Mouse (Mus musculus) layer of hippocampus, adult 8-10 months (tissue): Measurements from ENCODE around the gene Irf9. TPM values are rescaled to one million over a fixed set of nuclear protein-coding genes. Genes with fewer than 3 reads are reported as not detected.

Experiments
- DNase-seq, 2 experiments: peaks; one replicate each; pipeline ENCODE4 v3.0.0; 2022; ENCODE audit warnings: low spot score in 2 of 2
- total RNA-seq, 4 experiments: library from RNA; stranded (reverse); gene quantifications; 2 replicates each; pipeline ENCODE4 v1.2.4; 2022

Irf9 gene
- total RNA-seq, 4 experiments from 2014 or later: 15.4 to 19.1 (median 17.9) TPM

DNA sequence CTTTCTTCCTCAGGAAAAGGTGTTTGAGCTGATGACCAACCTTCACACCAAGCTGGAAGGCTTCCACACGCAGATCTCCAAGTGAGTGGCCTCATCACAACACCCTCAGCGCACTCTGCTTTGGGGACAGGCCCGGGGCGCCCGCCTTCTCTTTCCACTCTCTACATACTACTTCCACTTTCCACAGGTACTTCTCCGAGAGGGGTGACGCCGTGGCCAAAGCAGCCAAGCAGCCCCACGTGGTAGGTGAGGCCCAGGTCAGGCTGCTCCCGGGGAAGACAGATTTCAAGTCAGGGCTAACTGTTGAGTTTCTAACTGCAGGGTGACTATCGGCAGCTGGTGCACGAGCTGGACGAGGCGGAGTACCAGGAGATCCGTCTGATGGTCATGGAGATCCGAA is 22.6 kb upstream of the Irf9 start:
- DNase-seq: no peak

DNA sequence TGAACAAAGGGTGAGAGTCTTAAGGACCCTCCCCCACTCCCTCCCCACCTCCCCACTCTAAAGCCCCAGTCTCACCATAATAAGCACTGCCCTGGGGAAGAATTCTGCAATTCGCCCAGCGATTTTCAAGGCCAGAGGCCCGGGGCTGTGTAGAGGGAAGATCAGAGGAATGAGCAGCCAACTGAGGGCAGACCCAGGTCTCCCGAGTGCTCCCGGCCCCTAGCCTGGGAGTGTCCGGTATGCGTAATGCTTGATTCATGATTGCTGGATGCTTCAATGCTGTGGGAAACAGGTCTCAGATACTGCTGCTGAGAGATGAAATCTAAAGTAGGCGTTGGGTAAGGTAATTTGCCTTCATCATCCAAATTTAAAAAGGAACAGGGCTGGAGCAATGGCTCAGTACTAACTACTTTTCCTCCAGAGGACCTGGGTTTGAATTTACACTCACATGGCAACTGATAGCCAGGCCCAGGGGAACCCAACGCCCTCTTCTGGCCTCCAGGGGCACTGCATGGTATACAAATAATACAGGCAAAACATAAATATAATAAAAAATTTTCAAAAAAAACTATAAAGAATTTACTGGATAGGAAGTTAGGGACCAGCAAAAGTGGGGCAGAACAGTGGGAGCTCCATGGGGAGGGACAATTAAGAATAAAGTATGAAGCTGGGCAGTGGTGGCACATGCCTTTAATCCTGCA is 21.2 kb upstream of the Irf9 start:
- no peak for DNase-seq

DNA sequence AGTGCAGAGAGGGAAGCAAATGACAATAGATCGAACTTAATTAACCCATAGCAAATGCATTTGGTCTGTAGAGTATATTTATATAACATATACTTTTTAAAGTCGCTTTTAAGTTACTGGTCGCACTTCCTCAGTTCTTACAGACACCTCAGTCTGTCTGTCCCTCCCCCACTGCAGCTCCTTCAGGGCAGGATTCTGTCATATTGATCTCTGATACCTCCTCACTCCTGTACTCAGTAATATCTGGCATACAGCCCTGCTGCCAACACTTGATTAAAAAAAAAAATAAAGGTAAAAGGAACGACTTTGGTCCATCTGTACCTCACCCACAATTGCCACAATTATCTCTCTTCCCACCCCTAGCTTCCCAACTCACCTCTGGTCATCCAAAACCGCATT is 19.1 kb upstream of the Irf9 start:
- DNase-seq: no peak

DNA sequence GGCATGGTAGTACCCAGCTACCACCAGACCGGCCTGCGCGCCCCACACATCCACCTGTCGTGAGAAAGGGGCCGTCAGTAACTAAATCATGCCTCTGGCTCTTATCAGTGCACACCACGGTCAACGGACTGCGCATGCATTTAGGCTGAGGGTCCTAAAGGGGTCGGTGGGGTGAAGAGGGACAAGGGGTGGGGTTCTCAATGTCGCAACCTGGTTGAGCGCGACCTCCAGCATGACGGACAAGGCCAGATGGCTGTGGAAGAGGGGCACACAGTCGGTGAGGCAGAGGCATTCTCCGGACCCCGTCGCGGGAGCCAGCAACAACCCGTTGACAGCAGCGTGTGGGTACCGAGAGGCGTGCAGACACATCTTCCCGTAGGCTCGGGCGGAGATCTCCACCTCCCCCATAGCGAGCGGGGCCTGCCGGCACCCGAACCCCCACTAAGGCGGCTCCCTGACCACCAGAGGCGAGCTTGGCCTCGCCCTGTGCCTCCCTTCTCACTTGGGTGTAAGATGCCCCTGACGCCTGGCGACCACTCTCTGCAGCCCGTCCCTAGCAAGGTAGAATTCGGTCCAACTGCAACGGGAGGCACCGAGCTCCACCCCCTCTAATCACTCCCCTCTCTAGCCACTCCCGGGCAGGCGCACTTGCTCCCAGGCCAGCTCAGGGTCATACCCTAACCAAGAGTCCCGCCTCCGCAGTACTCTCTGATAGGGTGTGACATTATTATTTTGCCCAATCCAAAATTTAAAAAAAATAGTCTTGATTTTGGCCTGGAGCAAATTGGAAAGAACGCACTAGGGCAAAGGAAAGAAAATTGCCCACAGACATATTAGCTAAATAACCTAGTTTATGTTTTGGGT is 18.4 kb upstream of the Irf9 start, which contains the start of gene Emc9:
Emc9 (minus strand) TSS at position 601 of the 864 bp plus-strand sequence.
- DNase-seq: peak in 1 of 2 experiments; percentile 59

DNA sequence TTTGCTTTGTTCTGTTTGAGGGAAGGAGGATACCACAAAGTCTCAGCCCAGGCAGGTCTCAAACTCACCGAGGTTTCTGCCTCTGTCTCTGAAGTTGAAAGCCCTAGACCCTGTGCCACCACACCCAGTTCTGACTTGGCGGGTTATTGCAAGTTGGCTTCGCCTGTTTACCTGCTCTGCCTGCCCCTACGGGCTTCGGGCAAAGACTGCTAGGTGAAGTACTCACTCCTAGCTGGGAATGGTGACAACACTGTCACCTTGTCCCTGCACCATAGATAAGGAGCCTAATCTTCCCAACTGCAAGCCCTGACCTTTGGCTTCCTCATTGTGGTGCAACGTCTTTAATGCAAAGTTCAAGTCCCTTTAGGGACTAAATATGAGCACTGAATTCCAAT is 17.8 kb upstream of the Irf9 start:
- no peak for DNase-seq

DNA sequence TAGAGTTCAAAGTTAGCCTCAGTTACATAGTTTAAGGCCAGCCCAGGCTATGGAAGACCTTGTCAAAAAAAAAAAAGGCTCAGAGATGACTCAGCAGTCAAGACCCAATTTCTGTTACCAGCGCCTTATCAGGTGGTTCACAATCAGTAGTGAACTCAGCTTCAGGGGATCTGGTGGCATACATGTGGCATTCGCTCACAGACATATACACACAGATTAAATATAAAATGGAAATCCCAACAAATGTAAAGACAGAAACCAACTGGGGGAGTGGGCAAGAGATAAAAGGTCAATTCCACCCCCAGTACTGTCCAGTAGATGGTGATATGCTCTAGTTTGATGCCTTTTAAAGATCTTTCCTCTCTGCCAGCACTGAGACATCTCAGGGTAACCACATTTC is 17.2 kb upstream of the Irf9 start:
- no peak for DNase-seq

DNA sequence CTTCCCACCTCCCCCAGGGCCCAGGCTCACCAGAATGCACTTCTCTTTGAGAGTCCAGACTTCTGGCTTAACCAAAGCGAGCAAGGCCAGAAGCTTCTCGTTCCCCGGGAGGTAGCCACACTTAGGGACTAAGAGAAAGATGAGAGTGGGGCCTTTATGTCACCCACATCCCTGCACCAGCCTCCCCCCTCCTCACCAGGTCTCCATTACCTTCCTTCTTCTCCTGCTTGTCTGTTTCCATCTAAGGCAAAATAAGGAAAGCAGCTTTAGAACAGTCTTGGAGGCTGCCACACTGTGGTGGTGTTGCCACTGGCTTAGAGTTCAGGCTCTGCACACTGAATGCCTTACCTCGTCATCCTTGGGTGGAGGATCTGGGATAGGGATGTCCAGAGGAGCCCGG is 14.1 kb upstream of the Irf9 start:
- no peak for DNase-seq

DNA sequence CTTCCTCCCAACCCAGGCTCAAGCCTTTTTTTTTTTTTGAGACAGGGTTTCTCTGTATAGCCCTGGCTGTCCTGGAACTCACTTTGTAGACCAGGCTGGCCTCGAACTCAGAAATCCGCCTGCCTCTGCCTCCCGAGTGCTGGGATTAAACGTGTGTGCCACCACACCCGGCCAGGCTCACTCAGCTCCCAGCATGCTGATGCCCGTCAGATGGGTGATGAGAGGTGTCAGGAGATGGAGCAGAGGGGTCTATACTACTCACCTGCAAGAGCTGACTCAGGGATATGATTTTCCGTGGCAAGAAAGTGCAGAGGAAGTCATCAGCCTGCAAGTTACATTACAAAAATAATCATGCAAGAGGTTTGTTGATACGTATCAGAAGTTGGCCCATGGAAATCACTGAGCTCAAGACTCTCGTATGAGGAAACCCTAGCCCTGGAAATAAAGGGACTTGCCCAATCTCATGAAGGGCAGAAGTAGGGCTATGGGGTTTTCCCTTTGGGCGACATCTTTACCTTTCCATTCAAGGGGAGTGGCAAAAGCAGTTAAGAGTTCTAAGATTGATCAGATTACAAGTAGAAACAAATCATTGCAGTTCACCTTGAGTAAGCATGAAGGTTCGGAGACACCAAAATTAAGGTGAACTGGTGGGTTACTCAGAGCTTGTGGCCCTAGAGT is 13.5 kb upstream of the Irf9 start:
- DNase-seq: no peak

DNA sequence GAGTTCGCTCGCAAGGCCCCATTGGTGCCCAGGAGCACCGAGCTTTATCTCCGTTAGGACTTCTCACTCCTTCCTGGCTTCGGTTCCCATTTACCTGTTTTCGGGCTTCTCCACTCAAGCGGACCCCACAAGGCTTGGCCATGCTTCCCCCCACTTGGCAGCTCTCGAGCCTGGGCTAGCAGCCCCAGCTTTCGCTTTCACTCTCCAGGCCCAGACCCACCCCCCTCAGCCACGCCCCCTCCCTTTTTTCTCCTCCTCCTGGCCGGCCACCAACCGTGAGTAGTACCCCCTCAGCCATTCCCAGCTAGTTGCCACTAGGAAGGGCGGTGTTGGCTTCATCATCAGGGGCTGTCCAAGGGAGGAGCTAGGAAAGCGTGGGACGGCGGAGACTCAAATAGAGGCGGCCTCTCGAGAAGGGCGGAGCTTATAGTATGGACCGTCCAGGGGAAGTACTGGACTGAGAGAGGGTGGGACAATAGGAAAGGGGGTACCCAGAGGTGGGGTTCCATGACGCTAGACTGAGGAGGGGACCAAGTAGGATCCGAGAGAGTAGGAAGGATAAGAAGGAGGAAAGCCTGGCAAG is 12.5 kb upstream of the Irf9 start, which contains the start of gene Psme2:
Psme2 (minus strand) TSS at position 366 of the 583 bp plus-strand sequence.
- DNase-seq: peak; percentile 89 to 96

DNA sequence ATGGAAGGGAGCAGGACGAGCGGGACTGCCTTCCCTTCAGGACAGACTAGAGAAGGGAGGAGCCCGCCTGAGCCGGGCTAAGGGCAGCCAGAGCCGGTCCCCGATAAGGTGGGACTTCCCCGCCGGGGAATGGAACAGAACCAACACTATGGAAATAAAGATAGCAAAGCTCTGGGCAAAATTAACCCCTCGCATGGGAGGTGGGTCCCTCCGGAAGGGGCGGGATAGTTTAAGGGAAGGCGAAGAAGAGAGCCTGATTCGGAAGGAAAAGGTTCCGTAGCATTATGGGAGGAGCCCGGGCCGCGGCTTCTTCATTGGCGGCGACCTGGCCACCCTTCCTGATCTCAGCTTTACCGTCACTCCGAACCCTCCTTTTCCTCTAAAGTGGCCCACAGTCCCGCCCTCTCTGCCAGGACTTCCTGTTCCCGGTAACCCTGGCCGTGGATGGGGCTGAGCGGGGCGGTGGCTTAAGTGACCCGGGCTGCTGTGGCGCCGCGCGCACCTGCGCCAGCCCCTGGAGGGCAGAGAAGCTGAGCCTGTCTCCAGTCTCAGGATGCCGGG is 12.0 kb upstream of the Irf9 start, which contains the start of gene Rnf31:
Rnf31 (plus strand) TSS at position 378 of the 561 bp plus-strand sequence.
- DNase-seq: peak; percentile 94

DNA sequence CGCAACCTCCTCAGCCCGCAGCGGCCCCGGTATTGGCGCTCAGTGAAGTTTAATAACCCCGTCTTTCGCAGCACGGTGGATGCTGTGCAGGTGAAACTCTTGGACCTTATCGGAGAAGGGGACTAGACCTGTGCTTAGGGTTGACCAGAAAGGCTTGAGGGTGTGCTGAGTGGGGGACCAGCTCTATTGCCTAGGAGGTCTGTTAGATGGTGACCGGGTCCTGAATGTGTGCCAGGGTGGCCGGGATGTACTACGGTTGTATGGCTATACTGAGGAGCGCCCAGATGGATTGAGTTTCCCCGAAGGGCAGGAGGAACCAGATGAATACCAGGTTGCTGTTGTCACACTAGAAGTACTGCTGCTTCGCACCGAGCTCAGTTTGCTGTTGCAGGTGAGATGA is 11.1 kb upstream of the Irf9 start:
- DNase-seq: no peak

DNA sequence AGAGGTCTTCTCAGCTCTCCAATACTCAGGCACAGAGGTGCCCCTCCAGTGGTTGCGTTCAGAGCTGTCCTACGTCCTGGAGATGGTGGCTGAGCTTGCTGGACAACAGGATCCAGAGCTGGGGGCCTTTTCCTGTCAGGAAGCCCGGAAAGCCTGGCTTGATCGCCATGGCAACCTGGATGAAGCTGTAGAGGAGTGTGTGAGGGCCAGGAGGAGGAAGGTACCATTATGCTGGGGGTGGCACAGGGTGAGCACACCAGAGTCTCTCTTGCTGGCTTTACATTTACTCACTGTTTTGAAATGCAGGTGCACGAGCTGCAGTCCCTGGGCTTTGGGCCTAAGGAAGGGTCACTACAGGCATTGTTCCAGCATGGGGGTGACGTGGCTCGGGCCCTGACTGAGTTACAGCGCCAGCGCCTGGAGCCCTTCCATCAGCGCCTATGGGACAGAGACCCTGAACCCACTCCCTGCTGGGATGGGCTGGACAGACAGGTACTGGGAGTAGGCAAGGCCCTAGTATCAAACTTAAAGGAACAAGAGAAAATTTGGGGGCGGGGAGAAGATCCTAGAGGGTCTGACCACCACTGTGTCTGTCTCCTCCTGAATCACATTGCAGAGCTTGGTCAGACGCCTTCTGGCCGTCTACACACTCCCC is 7.2 kb upstream of the Irf9 start:
- peak in 1 of 2 experiments; percentile 32 for DNase-seq

DNA sequence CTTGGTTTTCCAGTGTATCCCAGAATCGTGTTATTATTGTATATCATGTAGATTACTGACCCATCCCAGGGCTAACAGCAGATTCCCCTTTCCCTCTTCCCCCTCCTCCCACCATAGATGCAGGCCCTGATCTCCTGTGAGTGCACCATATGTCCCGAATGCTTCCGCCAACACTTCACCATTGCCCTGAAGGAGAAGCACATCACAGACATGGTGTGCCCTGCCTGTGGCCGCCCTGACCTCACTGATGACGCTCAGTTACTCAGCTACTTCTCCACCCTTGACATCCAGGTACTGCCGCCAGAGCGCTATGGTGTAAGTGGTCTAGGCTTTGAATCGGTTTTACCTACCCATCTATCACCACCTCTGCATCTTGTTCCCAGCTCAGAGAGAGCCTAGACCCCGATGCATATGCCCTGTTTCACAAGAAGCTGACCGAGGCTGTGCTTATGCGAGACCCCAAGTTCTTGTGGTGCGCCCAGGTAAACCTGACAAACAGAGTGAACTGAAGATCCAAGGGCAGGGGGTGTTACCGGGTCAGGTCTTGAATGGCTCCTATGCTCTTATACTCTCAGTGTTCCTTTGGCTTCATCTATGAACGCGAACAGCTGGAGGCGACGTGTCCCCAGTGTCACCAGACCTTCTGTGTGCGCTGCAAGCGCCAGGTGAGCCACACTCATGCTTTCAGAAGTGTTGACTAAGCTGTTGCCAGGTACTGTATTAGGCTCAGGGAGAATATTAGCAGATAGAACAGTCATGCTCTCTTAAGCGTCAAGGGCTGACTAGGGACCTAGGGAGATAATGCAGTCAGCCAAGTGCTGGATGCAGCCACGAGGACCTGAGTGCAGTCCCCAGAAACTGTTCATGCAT is 4.6 kb upstream of the Irf9 start:
- DNase-seq: no peak

DNA sequence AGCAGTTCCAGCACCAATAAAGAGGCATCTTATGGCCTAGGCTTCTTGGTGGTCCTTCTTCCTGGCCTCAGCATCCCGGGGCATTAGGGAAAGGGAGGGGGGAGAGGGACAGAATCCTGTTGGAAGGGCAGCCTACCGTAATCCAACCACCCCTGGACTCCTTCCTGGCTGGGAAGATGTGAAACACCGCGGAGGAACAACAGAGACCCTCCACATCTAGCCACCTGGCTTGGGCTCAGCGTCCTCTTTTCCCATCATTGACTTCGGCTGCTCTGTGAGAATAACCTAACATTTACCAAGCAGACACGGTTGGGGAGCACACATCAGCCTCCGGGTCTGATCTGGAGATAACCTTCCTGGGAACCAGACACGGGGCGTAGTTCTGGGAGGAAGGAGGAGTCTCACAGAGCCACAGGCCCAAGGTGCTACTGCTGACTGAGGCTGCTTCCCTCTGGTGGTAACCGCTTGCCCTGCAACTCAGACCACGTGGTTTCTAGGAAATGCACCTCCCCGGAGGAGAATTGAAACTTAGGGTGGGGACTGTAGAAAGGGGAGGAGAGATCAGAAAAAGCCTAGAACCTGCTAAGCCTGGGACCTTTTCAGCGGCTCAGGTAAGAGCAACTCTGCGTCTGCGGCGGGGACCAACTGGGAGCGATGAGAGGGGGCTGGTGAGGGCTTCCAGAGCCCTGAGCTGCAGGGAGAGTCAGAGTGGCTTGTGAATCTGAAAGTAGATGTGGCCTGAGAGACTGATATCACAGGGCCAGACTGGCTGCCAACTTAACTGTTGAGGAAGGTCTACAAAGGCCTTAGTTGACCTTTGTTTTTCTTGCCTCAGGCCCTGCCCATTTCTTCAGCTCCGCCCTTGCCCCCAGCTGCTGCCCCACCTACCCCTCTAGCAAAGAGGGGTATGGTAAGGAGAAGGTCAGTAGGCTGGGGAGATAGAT is 534 bp downstream of the Irf9 start:
- DNase-seq: peak; percentile 80 to 85

DNA sequence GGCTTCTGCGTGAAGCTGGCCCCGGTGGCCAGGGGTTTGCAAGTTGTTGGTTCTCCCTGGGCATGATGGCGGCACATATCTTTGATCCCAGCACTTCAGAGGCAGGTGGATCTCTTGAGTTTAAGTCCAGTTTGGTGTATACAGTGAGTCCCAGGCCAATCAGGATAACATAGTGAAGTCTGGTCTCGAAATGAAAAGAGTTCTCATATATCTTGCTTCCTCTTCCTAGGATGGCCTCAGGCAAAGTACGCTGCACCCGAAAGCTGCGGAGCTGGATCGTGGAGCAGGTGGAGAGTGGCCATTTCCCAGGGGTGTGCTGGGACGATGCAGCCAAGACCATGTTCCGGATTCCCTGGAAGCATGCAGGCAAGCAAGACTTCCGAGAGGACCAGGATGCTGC is 1.5 kb downstream of the Irf9 start:
- DNase-seq: no peak

DNA sequence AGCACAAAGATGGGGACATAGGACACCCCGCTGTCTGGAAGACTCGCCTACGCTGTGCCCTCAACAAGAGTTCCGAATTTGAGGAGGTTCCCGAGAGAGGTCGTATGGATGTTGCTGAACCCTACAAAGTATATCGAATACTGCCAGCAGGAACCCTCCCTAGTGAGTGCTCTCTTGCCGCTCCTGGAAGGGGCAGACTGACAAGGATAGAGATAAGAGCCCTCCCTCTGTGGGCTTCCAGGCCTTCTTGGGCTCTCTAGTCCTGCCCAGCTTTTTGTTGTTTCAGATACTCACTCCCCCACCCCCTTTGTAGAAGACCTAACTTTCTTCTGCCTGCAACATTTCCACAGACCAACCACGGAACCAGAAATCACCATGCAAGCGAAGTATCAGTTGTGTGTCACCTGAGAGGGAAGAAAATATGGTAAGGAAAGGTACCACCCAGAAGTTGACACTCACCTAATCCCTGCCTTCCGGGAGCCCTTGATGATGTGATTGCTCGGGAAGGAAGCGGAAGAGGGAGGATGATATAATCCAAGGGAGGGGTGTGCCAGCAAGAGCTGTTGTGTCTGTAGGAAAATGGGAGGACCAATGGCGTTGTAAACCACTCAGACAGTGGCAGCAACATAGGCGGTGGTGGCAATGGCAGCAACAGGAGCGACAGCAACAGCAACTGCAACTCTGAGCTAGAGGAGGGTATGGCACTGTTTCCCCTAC is 2.5 kb downstream of the Irf9 start:
- DNase-seq: no peak

DNA sequence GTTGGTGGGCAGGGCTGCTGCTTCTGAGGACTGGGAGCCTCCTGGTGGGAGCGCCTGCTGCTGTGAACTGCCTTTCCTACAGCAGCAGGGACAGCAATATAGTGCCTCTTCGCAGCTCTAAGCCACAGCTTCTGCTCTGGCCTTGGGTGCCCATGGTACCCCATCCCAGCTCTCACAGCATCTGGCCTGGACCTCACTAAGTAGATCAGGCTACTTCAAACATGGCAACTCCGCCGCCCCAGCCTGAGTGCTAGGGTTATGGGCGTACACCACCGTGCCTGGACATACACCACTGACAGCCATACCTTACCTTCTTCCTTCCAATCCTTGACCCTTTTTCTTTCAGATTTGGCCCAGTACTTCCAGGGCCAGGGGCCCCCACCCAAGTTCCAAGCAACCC is 5.0 kb downstream of the Irf9 start:
- no peak for DNase-seq

DNA sequence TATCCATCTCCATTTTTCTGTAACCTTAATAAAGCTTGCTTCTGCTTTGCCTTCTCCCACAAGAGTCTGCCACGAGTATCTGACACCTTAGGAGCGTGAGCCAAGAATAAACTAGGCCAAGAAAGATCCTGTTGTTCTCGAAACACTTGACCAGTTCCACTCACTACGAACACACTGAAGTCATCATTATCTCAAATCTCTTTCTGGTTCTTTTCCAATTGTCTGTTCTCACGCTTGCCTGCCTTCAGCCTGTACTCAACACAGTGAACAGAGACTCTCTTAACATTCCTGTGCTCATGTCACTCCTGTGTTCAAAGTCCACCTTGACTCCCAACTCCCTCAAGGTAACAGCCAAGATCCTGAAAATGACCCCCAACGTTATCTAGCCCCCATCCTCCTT is 10.0 kb downstream of the Irf9 start:
- DNase-seq: no peak
